Mouse (Mus musculus) heart, postnatal 0 days (tissue): ENCODE measurements around the gene Rnf144b. TPM values are rescaled to one million over a fixed set of nuclear protein-coding genes. Genes with fewer than 3 reads are reported as not detected.

Experiments used
- ATAC-seq: fragments of 200-750 bp; cut with Nextera tagmentation; 2 replicates; pipeline ENCODE4 v1.8.0; 2017; ENCODE audit warnings: low read depth, moderate number of reproducible peaks, moderate library complexity; ENCODE audit not compliant: insufficient read depth
- DNase-seq: peaks from one replicate; pipeline ENCODE4 v3.0.0-alpha.2; 2016; ENCODE audit warnings: low spot score
- H3K27ac ChIP-seq: fragments of 300-500 bp; sonication (generic); 2 replicates; pipeline ENCODE4 v1.5.1; 2014; ENCODE audit warnings: low read depth, mild to moderate bottlenecking
- H3K27me3 ChIP-seq: fragments of 300-500 bp; sonication (generic); 2 replicates; pipeline ENCODE4 v1.6.1; 2014; ENCODE audit warnings: low read length, mixed read lengths; ENCODE audit not compliant: control insufficient read depth, insufficient read depth
- H3K36me3 ChIP-seq: fragments of 300-500 bp; sonication (generic); replicated peaks from 2 replicates; pipeline ENCODE4 v1.6.1; 2014; ENCODE audit warnings: low read length, mixed read lengths; ENCODE audit not compliant: control insufficient read depth, insufficient read depth
- H3K4me1 ChIP-seq: fragments of 300-500 bp; sonication (generic); 2 replicates; pipeline ENCODE4 v1.6.1; 2014; ENCODE audit warnings: antibody characterized with exemption; ENCODE audit not compliant: control insufficient read depth, insufficient read depth
- H3K4me2 ChIP-seq: fragments of 300-500 bp; sonication (generic); 2 replicates; pipeline ENCODE4 v1.6.1; 2014; ENCODE audit warnings: low read depth, mild to moderate bottlenecking, low read length, moderate library complexity
- H3K4me3 ChIP-seq: fragments of 300-500 bp; sonication (generic); 2 replicates; pipeline ENCODE4 v1.5.1; 2014; ENCODE audit warnings: low read depth, low read length
- H3K9ac ChIP-seq: fragments of 300-500 bp; sonication (generic); replicated peaks from 2 replicates; pipeline ENCODE4 v1.6.1; 2014; ENCODE audit warnings: low read depth, low read length, mixed read lengths
- H3K9me3 ChIP-seq: fragments of 300-500 bp; sonication (generic); replicated peaks from 2 replicates; pipeline ENCODE4 v1.6.1; 2016; ENCODE audit warnings: low read length; ENCODE audit not compliant: control insufficient read depth
- CTCF ChIP-seq: IDR thresholded peaks from 2 replicates; pipeline ENCODE4 v1.5.1; 2016; ENCODE audit warnings: antibody characterized with exemption, control low read depth, low read depth
- EP300 ChIP-seq: IDR thresholded peaks from 2 replicates; pipeline ENCODE4 v1.6.1; 2016; ENCODE audit warnings: antibody characterized with exemption, low read depth
- WGBS: fragments of 180-500 bp; shearing (Covaris S2); extraction: QIAGEN DNeasy Blood & Tissue Kit; methylation state at CpG from one replicate; pipeline ENCODE4 v1.1.7; 2014; 5-methylcytosine and 5-hydroxymethylcytosine counted together
- polyA plus RNA-seq: library from polyadenylated mRNA; unstranded; fragments of >200 nt; fragmentation: Nextera tagmentation; extraction: Ambion mirVana; gene quantifications from 2 replicates; pipeline ENCODE4 v1.2.1, GENCODE M21; 2015
- total RNA-seq: library from RNA; depleted of rRNA; stranded (reverse); fragments of >200 nt; gene quantifications from 2 replicates; pipeline ENCODE4 v1.2.3, GENCODE M21; 2014; ENCODE audit warnings: low replicate concordance

The Rnf144b gene
- total and polyA plus RNA-seq, 2 experiments from 2014 or later: 2.1 to 6.3 TPM

GRCm38 (mm10) chr13:47228201-47228600 is 105.7 kb downstream of the Rnf144b start:
- Histone ChIP-seq H3K27me3 (no peaks in the 10 kb centered on the region), H3K4me2 (no peak overlapping the region), H3K9me3 (no peaks in the 10 kb centered on the region), H3K9ac (no peak overlapping the region), H3K27ac (no peak overlapping the region), H3K4me1 (peaks cover 21% of the 10 kb centered on the region), H3K4me3 (no peak overlapping the region), H3K36me3 (no peaks in the 10 kb centered on the region)
- no peak for TF ChIP-seq CTCF
- TF ChIP-seq EP300: no peak
- WGBS: 87% methylated on average over 8 of the region's 8 CpGs
- DNase-seq: no peak
- no peak for ATAC-seq

DNA sequence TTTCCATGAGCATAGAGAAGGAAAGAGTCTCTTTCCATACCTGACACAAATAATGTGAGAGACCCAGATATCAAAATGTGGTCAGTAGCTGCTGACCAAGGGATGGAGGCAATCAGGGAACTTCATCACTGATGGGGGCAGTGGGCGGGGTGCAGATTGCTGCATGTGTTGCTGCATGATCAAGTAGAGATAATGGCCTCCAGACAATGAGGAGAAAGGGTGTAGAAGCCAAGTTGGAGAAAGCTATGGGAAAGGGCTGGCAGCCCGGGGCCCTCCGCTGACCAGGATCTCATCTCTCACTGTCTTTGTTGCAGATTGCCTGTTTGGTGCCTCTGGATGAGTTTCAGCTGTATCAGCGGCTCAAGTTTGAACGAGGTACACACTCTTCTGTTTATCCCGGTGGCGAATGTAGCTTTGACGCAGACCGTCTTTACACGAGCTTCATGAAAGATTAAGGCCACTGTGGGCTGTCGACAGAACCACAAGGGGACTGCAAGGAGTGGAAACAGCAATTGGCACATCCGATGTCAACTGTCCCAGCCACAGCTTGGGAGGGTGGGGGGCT is 106.3 kb downstream of the Rnf144b start:
- DNase-seq (no peak), ATAC-seq (no peak)
- no peaks in the 10 kb centered on the region for H3K27me3 ChIP-seq
- peaks cover 17% of the 10 kb centered on the region for H3K4me1 ChIP-seq
- no peak for TF ChIP-seq CTCF
- TF ChIP-seq EP300: no peak
- no peak overlapping the region for H3K27ac ChIP-seq
- H3K4me2 ChIP-seq: no peak overlapping the region
- H3K9ac ChIP-seq: no peak overlapping the region
- no peaks in the 10 kb centered on the region for H3K36me3 ChIP-seq
- no peak overlapping the region for H3K4me3 ChIP-seq
- 59% methylated on average over 12 of the region's 12 CpGs for WGBS
- H3K9me3 ChIP-seq: no peaks in the 10 kb centered on the region

DNA sequence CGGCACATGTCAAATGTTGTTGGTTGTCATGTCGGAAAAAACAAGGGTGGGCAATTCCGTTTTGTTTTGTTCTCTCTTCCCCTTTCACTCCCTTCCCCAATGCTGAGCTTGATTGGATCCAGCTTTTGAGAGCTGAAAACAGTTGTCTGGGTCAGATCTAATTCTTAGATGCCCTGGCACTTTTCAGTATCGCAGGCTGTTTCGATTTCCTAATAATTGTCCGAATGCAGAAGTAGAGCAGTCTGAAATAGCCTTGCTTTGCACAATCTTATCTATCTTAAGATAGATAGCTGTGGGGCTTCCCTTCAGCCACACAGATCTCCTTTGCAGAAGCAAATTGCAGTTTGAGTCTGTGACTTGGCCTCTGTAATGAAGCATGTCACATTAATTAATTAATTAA is 109.7 kb downstream of the Rnf144b start:
- H3K36me3 ChIP-seq: no peaks in the 10 kb centered on the region
- no peak overlapping the region for H3K9ac ChIP-seq
- H3K4me1 ChIP-seq: peaks cover 4% of the 10 kb centered on the region; the same call in 1 of the 2 replicates
- WGBS: 86% methylated on average over 6 of the region's 6 CpGs
- ATAC-seq: no peak
- no peak for DNase-seq
- no peak overlapping the region for H3K4me3 ChIP-seq
- H3K9me3 ChIP-seq: no peaks in the 10 kb centered on the region
- H3K27me3 ChIP-seq: no peaks in the 10 kb centered on the region
- TF ChIP-seq CTCF (no peak), EP300 (no peak)
- no peak overlapping the region for H3K27ac ChIP-seq
- no peak overlapping the region for H3K4me2 ChIP-seq

DNA sequence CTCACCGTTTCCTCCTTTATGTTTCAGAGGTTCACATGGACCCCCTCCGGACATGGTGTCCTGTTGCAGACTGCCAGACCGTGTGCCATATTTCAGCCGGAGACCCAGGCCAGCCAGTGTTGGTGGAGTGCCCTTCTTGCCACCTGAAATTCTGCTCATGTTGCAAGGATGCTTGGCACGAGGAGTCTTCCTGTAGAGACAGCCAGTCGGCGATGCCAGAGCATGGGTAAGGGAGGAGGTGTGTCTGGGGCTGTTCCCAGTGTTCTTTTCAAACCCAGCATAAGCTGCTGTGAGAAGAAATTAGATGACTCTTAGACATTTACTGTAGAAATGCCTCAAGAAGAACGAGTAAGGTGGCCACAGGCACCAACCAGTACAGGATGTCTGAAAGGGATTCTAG is 114.9 kb downstream of the Rnf144b start:
- Histone ChIP-seq H3K4me2 (no peak overlapping the region), H3K4me3 (no peak overlapping the region), H3K9me3 (no peaks in the 10 kb centered on the region), H3K27me3 (no peaks in the 10 kb centered on the region), H3K9ac (no peak overlapping the region), H3K27ac (no peak overlapping the region), H3K4me1 (peaks cover 4% of the 10 kb centered on the region; the same call in 1 of the 2 replicates), H3K36me3 (peaks cover 20% of the 10 kb centered on the region)
- DNase-seq (no peak), ATAC-seq (no peak)
- 89% methylated on average over 8 of the region's 8 CpGs for WGBS
- no peak for TF ChIP-seq EP300
- no peak for TF ChIP-seq CTCF

DNA sequence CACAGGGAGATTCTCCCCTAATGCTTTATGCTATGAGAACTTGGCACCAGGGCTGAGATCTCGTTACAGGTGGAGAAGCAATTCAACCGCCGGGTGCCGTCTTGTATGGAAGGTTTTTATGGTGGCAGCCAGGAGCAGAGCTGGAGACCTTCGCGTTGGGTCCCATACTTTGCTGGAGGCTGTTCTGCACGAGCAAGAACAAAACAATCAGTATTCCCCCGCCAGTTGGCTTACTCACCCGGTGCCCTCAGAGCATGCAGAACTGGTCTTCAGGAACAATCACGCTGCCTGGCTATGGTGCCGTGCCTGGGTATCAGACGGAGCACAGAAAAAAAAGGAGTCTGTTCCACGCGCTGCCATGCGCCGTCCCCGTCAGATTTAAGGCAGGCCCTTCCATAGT is 115.7 kb downstream of the Rnf144b start:
- Histone ChIP-seq H3K27ac (no peak overlapping the region), H3K4me1 (peaks cover 4% of the 10 kb centered on the region; the same call in 1 of the 2 replicates)
- no peak for DNase-seq

GRCm38 (mm10) chr13:47243569-47243968 is 121.1 kb downstream of the Rnf144b start:
- no peak for TF ChIP-seq EP300
- no peak for TF ChIP-seq CTCF
- no peak for DNase-seq
- H3K36me3 ChIP-seq: peaks cover 25% of the 10 kb centered on the region
- H3K27ac ChIP-seq: no peak overlapping the region
- H3K9ac ChIP-seq: no peak overlapping the region
- no peak overlapping the region for H3K4me3 ChIP-seq
- H3K4me2 ChIP-seq: no peak overlapping the region
- H3K27me3 ChIP-seq: no peaks in the 10 kb centered on the region
- no peaks in the 10 kb centered on the region for H3K9me3 ChIP-seq
- WGBS: 91% methylated on average over 6 of the region's 6 CpGs
- peaks cover 17% of the 10 kb centered on the region; the same call in 1 of the 2 replicates for H3K4me1 ChIP-seq
- ATAC-seq: no peak

More for the DNA sequence above, 115.7 kb downstream of the Rnf144b start:
- no peaks in the 10 kb centered on the region for H3K9me3 ChIP-seq
- WGBS: 91% methylated on average over 17 of the region's 17 CpGs
- H3K27me3 ChIP-seq: no peaks in the 10 kb centered on the region
- no peak for ATAC-seq
- TF ChIP-seq EP300 (no peak), CTCF (no peak)
- no peak overlapping the region for H3K9ac ChIP-seq
- H3K4me3 ChIP-seq: no peak overlapping the region
- no peak overlapping the region for H3K4me2 ChIP-seq
- peaks cover 25% of the 10 kb centered on the region for H3K36me3 ChIP-seq
